Mouse (Mus musculus) bone marrow, adult 2 months (tissue): ENCODE results near the gene Ccr4. TPM values are rescaled to one million over a fixed set of nuclear protein-coding genes. Genes with fewer than 3 reads are reported as not detected.

Experiments
- H3K27ac ChIP-seq: fragments of 200-500 bp; 2 replicates; pipeline ENCODE4 v1.5.1; 2012; ENCODE audit warnings: low read depth, mild to moderate bottlenecking, control low read depth, inconsistent platforms, low read length; ENCODE audit not compliant: control insufficient read depth, poor library complexity, insufficient read depth
- H3K4me1 ChIP-seq: fragments of 200-500 bp; 2 replicates; pipeline ENCODE4 v1.6.1; 2011; ENCODE audit warnings: low read length; ENCODE audit not compliant: control insufficient read depth, insufficient read depth
- H3K4me3 ChIP-seq: fragments of 200-500 bp; replicated peaks from 2 replicates; pipeline ENCODE3; 2011; ENCODE audit warnings: mild to moderate bottlenecking, low read depth, low read length, control low read depth; ENCODE audit not compliant: control insufficient read depth
- CTCF ChIP-seq: fragments of 200-500 bp; IDR thresholded peaks from 2 replicates; pipeline ENCODE4 v1.5.1; 2011; ENCODE audit warnings: low read length, control low read depth; ENCODE audit not compliant: control insufficient read depth, insufficient read depth
- POLR2A ChIP-seq: fragments of 200-500 bp; IDR thresholded peaks from 2 replicates; pipeline ENCODE4 v1.6.1; 2011; ENCODE audit warnings: low read depth, mild to moderate bottlenecking, control low read depth, low read length, borderline replicate concordance; ENCODE audit not compliant: control insufficient read depth
- WGBS: fragments of 180-500 bp; shearing (Covaris S2); methylation state at CpG from one replicate; pipeline ENCODE4 v1.1.7; 2018; 5-methylcytosine and 5-hydroxymethylcytosine counted together
- polyA plus RNA-seq: library from polyadenylated mRNA; stranded (reverse); fragments of >200 nt; gene quantifications from 2 replicates; pipeline ENCODE4 v1.2.4, GENCODE M21; 2011; ENCODE audit warnings: low replicate concordance; ENCODE audit not compliant: missing spikeins, insufficient read depth, insufficient read length

Ccr4 gene
- 1.2 TPM in 1 of 2 replicates, not detected in the other for polyA plus RNA-seq

- TF ChIP-seq CTCF, result no peak
- 86% methylated on average over 9 of the region's 9 CpGs for WGBS
- no peaks in the 10 kb centered on the region for H3K4me1 ChIP-seq
These were observed at the start of gene Ccr4 for GRCm38 (mm10) chr9:114504816-114505215. Ccr4 (minus strand) TSS chr9:114504916.

GRCm38 (mm10) chr9:114553828-114554227, 49.1 kb upstream of the Ccr4 start:
- Histone ChIP-seq H3K27ac (no peak overlapping the region), H3K4me1 (no peaks in the 10 kb centered on the region), H3K4me3 (no peak overlapping the region)
- TF ChIP-seq CTCF (no peak), POLR2A (no peak)

More at GRCm38 (mm10) chr9:114504816-114505215, at the start of gene Ccr4:
- H3K27ac ChIP-seq, result no peak within 1 kb of the TSS
- no peak within 1 kb of the TSS for H3K4me3 ChIP-seq

GRCm38 (mm10) chr9:114550033-114550432, 45.3 kb upstream of the Ccr4 start:
- Histone ChIP-seq H3K4me3 (no peak overlapping the region), H3K27ac (no peak overlapping the region), H3K4me1 (no peaks in the 10 kb centered on the region; the same call in 1 of the 2 replicates)
- no peak for TF ChIP-seq CTCF
- WGBS, result 74% methylated on average over 6 of the region's 6 CpGs

- H3K4me1 ChIP-seq, result no peaks in the 10 kb centered on the region; the same call in 1 of the 2 replicates
- H3K4me3 ChIP-seq, result no peak overlapping the region
- no peak for TF ChIP-seq POLR2A
- 88% methylated on average over 5 of the region's 5 CpGs for WGBS
- H3K27ac ChIP-seq, result no peak overlapping the region
These were observed 44.4 kb upstream of the Ccr4 start for GRCm38 (mm10) chr9:114549117-114549516.

- H3K27ac ChIP-seq, result no peak overlapping the region
- TF ChIP-seq CTCF (no peak), POLR2A (no peak)
- no peak overlapping the region for H3K4me3 ChIP-seq
- no peaks in the 10 kb centered on the region; the same call in 1 of the 2 replicates for H3K4me1 ChIP-seq
- 48% methylated on average over 4 of the region's 4 CpGs for WGBS
These were observed 43.8 kb upstream of the Ccr4 start for GRCm38 (mm10) chr9:114548496-114548895.

- H3K4me1 ChIP-seq, result no peaks in the 10 kb centered on the region; the same call in 1 of the 2 replicates
- no peak overlapping the region for H3K27ac ChIP-seq
- no peak for TF ChIP-seq POLR2A
- no peak for TF ChIP-seq CTCF
These were observed 42.9 kb upstream of the Ccr4 start for GRCm38 (mm10) chr9:114547643-114548077.

GRCm38 (mm10) chr9:114546765-114547164, 42.0 kb upstream of the Ccr4 start:
- Histone ChIP-seq H3K27ac (no peak overlapping the region), H3K4me1 (no peaks in the 10 kb centered on the region; the same call in 1 of the 2 replicates), H3K4me3 (no peak overlapping the region)
- TF ChIP-seq POLR2A (no peak), CTCF (no peak)
- WGBS, result 20% methylated on average over 12 of the region's 12 CpGs

More at GRCm38 (mm10) chr9:114547643-114548077, 42.9 kb upstream of the Ccr4 start:
- WGBS, result 82% methylated on average over 6 of the region's 6 CpGs
- no peak overlapping the region for H3K4me3 ChIP-seq

- WGBS, result 60% methylated on average over 9 of the region's 9 CpGs
- Histone ChIP-seq H3K27ac (no peak overlapping the region), H3K4me1 (no peaks in the 10 kb centered on the region; the same call in 1 of the 2 replicates), H3K4me3 (no peak overlapping the region)
- no peak for TF ChIP-seq POLR2A
- no peak for TF ChIP-seq CTCF
These were observed 40.2 kb upstream of the Ccr4 start for GRCm38 (mm10) chr9:114544754-114545393.
